Mouse (Mus musculus): ENCODE data around the gene Adarb1.

- TF ChIP-seq CTCF (IDR thresholded peaks at IDR 0.05; ENCODE audit: low read depth) (peak; percentile 99), EP300 (optimal IDR thresholded peaks at IDR 0.05) (no peak)
Observed at GRCm38 (mm10) chr10:77252790-77253189, 165.3 kb downstream of the Adarb1 start.

Data from stomach, postnatal 0 days (tissue).